Mouse (Mus musculus) testis, adult 2 months (tissue): Measurements from ENCODE around the gene Ugt1a6a.

Source experiments
- CTCF ChIP-seq: fragments of 200-500 bp; IDR thresholded peaks from 2 replicates; pipeline ENCODE4 v1.5.1; 2012; ENCODE audit warnings: low read depth, mild to moderate bottlenecking, inconsistent platforms, low read length, moderate library complexity; ENCODE audit not compliant: control insufficient read depth, insufficient read depth, insufficient replicate concordance
- POLR2A ChIP-seq: fragments of 200-500 bp; IDR thresholded peaks from 2 replicates; pipeline ENCODE4 v1.6.1; 2012; ENCODE audit warnings: low read depth, mild to moderate bottlenecking, inconsistent platforms, low read length, moderate library complexity; ENCODE audit not compliant: control insufficient read depth

DNA sequence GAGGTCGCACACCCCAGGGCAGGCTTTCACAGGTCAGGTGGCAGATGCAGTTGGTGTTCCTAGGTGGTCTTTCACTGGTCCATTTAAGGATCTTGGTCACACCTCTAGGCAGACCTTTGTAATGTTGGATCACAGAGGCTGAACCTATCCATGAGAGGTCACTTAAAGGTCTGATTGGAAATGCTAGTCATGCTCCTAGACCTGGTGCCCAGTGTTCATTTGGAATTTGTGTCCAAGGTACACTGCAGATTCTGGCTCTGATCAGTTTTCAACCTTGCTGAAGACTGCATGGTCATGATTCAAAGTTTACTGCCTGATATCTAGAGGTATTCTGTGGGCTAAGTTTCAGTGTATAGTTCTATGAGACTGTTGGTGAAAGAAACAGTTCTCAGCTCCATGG lies 45.0 kb downstream of the Ugt1a6a start:
- TF ChIP-seq POLR2A (no peak), CTCF (no peak)
